Mouse (Mus musculus) liver, embryonic 15.5 days (tissue): Measurements from ENCODE around the gene Dll3. TPM values are rescaled to one million over a fixed set of nuclear protein-coding genes. Genes with fewer than 3 reads are reported as not detected.

Source experiments
- ATAC-seq: fragments of 200-750 bp; cut with Nextera tagmentation; 2 replicates; pipeline ENCODE4 v1.8.0; 2017; ENCODE audit warnings: moderate number of reproducible peaks, mild to moderate bottlenecking, moderate library complexity; ENCODE audit not compliant: insufficient read depth
- H3K27ac ChIP-seq: fragments of 300-500 bp; sonication (generic); replicated peaks from 2 replicates; pipeline ENCODE4 v1.5.1; 2015; ENCODE audit warnings: mild to moderate bottlenecking, inconsistent platforms
- H3K27me3 ChIP-seq: fragments of 300-500 bp; sonication (generic); 2 replicates; pipeline ENCODE4 v1.6.1; 2015; ENCODE audit warnings: mild to moderate bottlenecking, inconsistent platforms
- H3K36me3 ChIP-seq: fragments of 300-500 bp; sonication (generic); replicated peaks from 2 replicates; pipeline ENCODE4 v1.6.1; 2015; ENCODE audit warnings: moderate library complexity, mild to moderate bottlenecking, inconsistent platforms
- H3K4me1 ChIP-seq: fragments of 300-500 bp; sonication (generic); replicated peaks from 2 replicates; pipeline ENCODE4 v1.6.1; 2015; ENCODE audit warnings: inconsistent platforms
- H3K4me2 ChIP-seq: fragments of 300-500 bp; sonication (generic); 2 replicates; pipeline ENCODE4 v1.6.1; 2015; ENCODE audit warnings: moderate library complexity, mild to moderate bottlenecking, inconsistent platforms
- H3K4me3 ChIP-seq: fragments of 300-500 bp; sonication (generic); replicated peaks from 2 replicates; pipeline ENCODE4 v1.5.1; 2015; ENCODE audit warnings: mild to moderate bottlenecking, inconsistent platforms
- H3K9ac ChIP-seq: fragments of 300-500 bp; sonication (generic); 2 replicates; pipeline ENCODE4 v1.6.1; 2015; ENCODE audit warnings: moderate library complexity, mild to moderate bottlenecking, inconsistent platforms
- H3K9me3 ChIP-seq: fragments of 300-500 bp; sonication (generic); replicated peaks from 2 replicates; pipeline ENCODE4 v1.6.1; 2016; ENCODE audit warnings: inconsistent platforms
- WGBS: fragments of 180-500 bp; shearing (Covaris S2); methylation state at CpG from one replicate; pipeline ENCODE4 v1.1.7; 2015; ENCODE audit warnings: mixed read lengths; ENCODE audit not compliant: insufficient replicate concordance; 5-methylcytosine and 5-hydroxymethylcytosine counted together
- polyA plus RNA-seq: library from polyadenylated mRNA; unstranded; fragments of >200 nt; fragmentation: Nextera tagmentation; extraction: Ambion mirVana; gene quantifications from 2 replicates; pipeline ENCODE4 v1.2.1, GENCODE M21; 2015

Gene Dll3
- polyA plus RNA-seq = not detected in 2 replicates

- H3K27me3 ChIP-seq = peaks cover 65% of the 10 kb centered on the region
- no peaks in the 10 kb centered on the region for H3K9me3 ChIP-seq
- no peak within 1 kb of the TSS for H3K4me3 ChIP-seq
- ATAC-seq = no peak
- H3K9ac ChIP-seq = 0 out of 2 replicates have a peak within 1 kb of the TSS, but pooled peaks have one; percentile 21
- H3K27ac ChIP-seq = no peak within 1 kb of the TSS
- peak within 1 kb of the TSS; percentile 38 for H3K4me2 ChIP-seq
- peaks cover 21% of the 10 kb centered on the region for H3K36me3 ChIP-seq
- H3K4me1 ChIP-seq = peaks cover 16% of the 10 kb centered on the region
- 3% methylated on average over 30 of the region's 30 CpGs for WGBS
Observed at GRCm38 (mm10) chr7:28301616-28302433, at the start of gene Dll3. TSS of gene Dll3 (minus strand) at chr7:28302238.

- Histone ChIP-seq H3K4me3 (peak overlapping the region; percentile 82), H3K27me3 (no peaks in the 10 kb centered on the region), H3K4me1 (peaks cover 33% of the 10 kb centered on the region), H3K9ac (peak overlapping the region; percentile 91), H3K9me3 (no peaks in the 10 kb centered on the region), H3K4me2 (peak overlapping the region; percentile 90), H3K36me3 (peaks cover 33% of the 10 kb centered on the region), H3K27ac (peak overlapping the region; percentile 52)
- no peak for ATAC-seq
- 7% methylated on average over 4 of the region's 4 CpGs for WGBS
Observed at GRCm38 (mm10) chr7:28351676-28352191, 49.7 kb upstream of the Dll3 start.

GRCm38 (mm10) chr7:28350155-28350883, 48.3 kb upstream of the Dll3 start, which contains the start of gene Rps16:
TSS of gene Rps16 (plus strand) at chr7:28350652.
- H3K9ac ChIP-seq = peak within 1 kb of the TSS; percentile 91
- H3K9me3 ChIP-seq = no peaks in the 10 kb centered on the region
- H3K4me1 ChIP-seq = peaks cover 31% of the 10 kb centered on the region
- no peaks in the 10 kb centered on the region for H3K27me3 ChIP-seq
- H3K36me3 ChIP-seq = peaks cover 33% of the 10 kb centered on the region
- H3K27ac ChIP-seq = peak within 1 kb of the TSS; percentile 86
- peak within 1 kb of the TSS; percentile 82 for H3K4me3 ChIP-seq
- WGBS = under 1% methylated on average over 50 of the region's 50 CpGs
- ATAC-seq = peak; percentile 93
- H3K4me2 ChIP-seq = peak within 1 kb of the TSS; percentile 90

- Histone ChIP-seq H3K4me3 (no peak overlapping the region), H3K36me3 (peaks cover 21% of the 10 kb centered on the region), H3K27ac (no peak overlapping the region), H3K4me2 (no peak overlapping the region), H3K9me3 (no peaks in the 10 kb centered on the region), H3K4me1 (peaks cover 35% of the 10 kb centered on the region), H3K9ac (no peak overlapping the region), H3K27me3 (no peaks in the 10 kb centered on the region)
- no peak for ATAC-seq
- 69% methylated on average over 7 of the region's 7 CpGs for WGBS
Observed at GRCm38 (mm10) chr7:28348601-28349000, 46.6 kb upstream of the Dll3 start.

- H3K9me3 ChIP-seq = no peaks in the 10 kb centered on the region
- peaks cover 35% of the 10 kb centered on the region for H3K4me1 ChIP-seq
- no peak overlapping the region for H3K4me2 ChIP-seq
- H3K27ac ChIP-seq = peak overlapping the region; percentile 55
- H3K4me3 ChIP-seq = no peak overlapping the region
- no peak overlapping the region for H3K9ac ChIP-seq
- WGBS = 59% methylated on average over 3 of the region's 3 CpGs
- no peak for ATAC-seq
- H3K36me3 ChIP-seq = peaks cover 13% of the 10 kb centered on the region
- no peaks in the 10 kb centered on the region for H3K27me3 ChIP-seq
Observed at GRCm38 (mm10) chr7:28347746-28348145, 45.7 kb upstream of the Dll3 start.

GRCm38 (mm10) chr7:28344637-28345036, 42.6 kb upstream of the Dll3 start:
- Histone ChIP-seq H3K4me2 (no peak overlapping the region), H3K4me3 (no peak overlapping the region), H3K9me3 (no peaks in the 10 kb centered on the region), H3K9ac (no peak overlapping the region), H3K4me1 (peaks cover 32% of the 10 kb centered on the region), H3K27ac (no peak overlapping the region), H3K27me3 (no peaks in the 10 kb centered on the region), H3K36me3 (no peaks in the 10 kb centered on the region)
- 5% methylated on average over 4 of the region's 4 CpGs for WGBS
- no peak for ATAC-seq

GRCm38 (mm10) chr7:28341381-28341780, 39.3 kb upstream of the Dll3 start:
- H3K4me3 ChIP-seq = no peak overlapping the region
- no peak for ATAC-seq
- peaks cover 44% of the 10 kb centered on the region for H3K4me1 ChIP-seq
- H3K27ac ChIP-seq = no peak overlapping the region
- no peaks in the 10 kb centered on the region for H3K36me3 ChIP-seq
- no peak overlapping the region for H3K9ac ChIP-seq
- H3K9me3 ChIP-seq = no peaks in the 10 kb centered on the region
- 44% methylated on average over 7 of the region's 7 CpGs for WGBS
- H3K27me3 ChIP-seq = no peaks in the 10 kb centered on the region
- no peak overlapping the region for H3K4me2 ChIP-seq

- peaks cover 17% of the 10 kb centered on the region for H3K36me3 ChIP-seq
- H3K27ac ChIP-seq = peak overlapping the region; percentile 92
- peak overlapping the region; percentile 52 for H3K9ac ChIP-seq
- peaks cover 51% of the 10 kb centered on the region for H3K4me1 ChIP-seq
- 36% methylated on average over 19 of the region's 19 CpGs for WGBS
- ATAC-seq = peak; percentile 8; the same call in 1 of the 2 replicates
- peak overlapping the region; percentile 86 for H3K4me3 ChIP-seq
- H3K27me3 ChIP-seq = no peaks in the 10 kb centered on the region
- H3K4me2 ChIP-seq = peak overlapping the region; percentile 83
- H3K9me3 ChIP-seq = no peaks in the 10 kb centered on the region
Observed at GRCm38 (mm10) chr7:28339213-28339917, 37.3 kb upstream of the Dll3 start.

GRCm38 (mm10) chr7:28338108-28338998, 36.3 kb upstream of the Dll3 start, which contains the start of gene Supt5:
TSS of gene Supt5 (minus strand) at chr7:28338746.
- no peaks in the 10 kb centered on the region for H3K9me3 ChIP-seq
- H3K36me3 ChIP-seq = peaks cover 22% of the 10 kb centered on the region
- whole genome bisulfite sequencing = under 1% methylated on average over 77 of the region's 77 CpGs
- peak within 1 kb of the TSS; percentile 83 for H3K4me2 ChIP-seq
- H3K9ac ChIP-seq = peak within 1 kb of the TSS; percentile 92
- ATAC-seq = peak; percentile 95
- H3K27me3 ChIP-seq = no peaks in the 10 kb centered on the region
- H3K4me3 ChIP-seq = peak within 1 kb of the TSS; percentile 86
- peak within 1 kb of the TSS; percentile 92 for H3K27ac ChIP-seq
- H3K4me1 ChIP-seq = peaks cover 50% of the 10 kb centered on the region

GRCm38 (mm10) chr7:28335471-28335870, 33.4 kb upstream of the Dll3 start:
- ATAC-seq = no peak
- 94% methylated on average over 2 of the region's 2 CpGs for WGBS
- H3K36me3 ChIP-seq = peaks cover 48% of the 10 kb centered on the region

More at GRCm38 (mm10) chr7:28335471-28335870, 33.4 kb upstream of the Dll3 start:
- peaks cover 40% of the 10 kb centered on the region for H3K4me1 ChIP-seq
- no peaks in the 10 kb centered on the region for H3K9me3 ChIP-seq
- no peak overlapping the region for H3K4me2 ChIP-seq
- H3K27ac ChIP-seq = no peak overlapping the region
- H3K4me3 ChIP-seq = no peak overlapping the region
- H3K27me3 ChIP-seq = no peaks in the 10 kb centered on the region
- H3K9ac ChIP-seq = no peak overlapping the region
